ENCODE assay signal across 27 mouse cellular contexts in genomic region chr7:109593992-109594391, GRCm38 (mm10).
"Had no signal": no experiment of that assay in that cellular context is flagged by ENCODE, and none has a peak within 500 bp of the region (broad histone marks: within the 10 kb centered on the region; RNA-seq: fewer than 3 reads in every experiment).

No protein-coding gene starts in this region.

- H3K9ac ChIP-seq: kidney, embryonic 15.5 days; limb, embryonic 12.5 days; limb, embryonic 15.5 days; lung, embryonic 15.5 days; neural tube, embryonic 12.5 days; neural tube, embryonic 15.5 days had no signal

- H3K4me3 ChIP-seq: kidney, embryonic 15.5 days; left cerebral cortex, adult 2 months; limb, embryonic 12.5 days; limb, embryonic 15.5 days; lung, embryonic 15.5 days; megakaryocyte, embryonic 14.5 days; neural tube, embryonic 12.5 days; neural tube, embryonic 15.5 days had no signal

- H3K36me3 ChIP-seq: kidney, embryonic 15.5 days; limb, embryonic 15.5 days; lung, embryonic 15.5 days; neural tube, embryonic 12.5 days; neural tube, embryonic 15.5 days had no signal

- H3K27me3 ChIP-seq: kidney, embryonic 15.5 days; limb, embryonic 12.5 days; limb, embryonic 15.5 days; lung, embryonic 15.5 days; megakaryocyte, embryonic 14.5 days; neural tube, embryonic 12.5 days; neural tube, embryonic 15.5 days had no signal

- DNase-seq: kidney, adult 2 months; kidney, postnatal 10 days; kidney, postnatal 36 days; layer of hippocampus, postnatal 36 days; left cerebral cortex, postnatal 4 days; lung, adult 18-20 months; lung, postnatal 10 days; lung, postnatal 36 days; midbrain, embryonic 14.5 days; right cerebral cortex, adult 18-20 months; right cerebral cortex, postnatal 14 days; right cerebral cortex, postnatal 4 days; thymus, adult 2 months; thymus, postnatal 14 days; thymus, postnatal 4 days had no signal

- H3K4me2 ChIP-seq: kidney, embryonic 15.5 days; limb, embryonic 12.5 days; limb, embryonic 15.5 days; lung, embryonic 15.5 days; midbrain, embryonic 11.5 days; neural tube, embryonic 12.5 days; neural tube, embryonic 15.5 days had no signal

- ATAC-seq: inflammation-experienced regulatory T-cells, adult 6 months; intestine, embryonic 16.5 days had no signal

- H3K27ac ChIP-seq: kidney, embryonic 15.5 days; left cerebral cortex, adult 2 months; limb, embryonic 12.5 days; limb, embryonic 15.5 days; lung, embryonic 15.5 days; neural tube, embryonic 12.5 days; neural tube, embryonic 15.5 days; stomach, postnatal 0 days had no signal

- H3K9me3 ChIP-seq: kidney, embryonic 15.5 days; limb, embryonic 12.5 days; limb, embryonic 15.5 days; lung, embryonic 15.5 days; megakaryocyte, embryonic 14.5 days; neural tube, embryonic 12.5 days; neural tube, embryonic 15.5 days had no signal
